8 mouse cellular contexts compared by ENCODE assay signal in the genomic region with DNA sequence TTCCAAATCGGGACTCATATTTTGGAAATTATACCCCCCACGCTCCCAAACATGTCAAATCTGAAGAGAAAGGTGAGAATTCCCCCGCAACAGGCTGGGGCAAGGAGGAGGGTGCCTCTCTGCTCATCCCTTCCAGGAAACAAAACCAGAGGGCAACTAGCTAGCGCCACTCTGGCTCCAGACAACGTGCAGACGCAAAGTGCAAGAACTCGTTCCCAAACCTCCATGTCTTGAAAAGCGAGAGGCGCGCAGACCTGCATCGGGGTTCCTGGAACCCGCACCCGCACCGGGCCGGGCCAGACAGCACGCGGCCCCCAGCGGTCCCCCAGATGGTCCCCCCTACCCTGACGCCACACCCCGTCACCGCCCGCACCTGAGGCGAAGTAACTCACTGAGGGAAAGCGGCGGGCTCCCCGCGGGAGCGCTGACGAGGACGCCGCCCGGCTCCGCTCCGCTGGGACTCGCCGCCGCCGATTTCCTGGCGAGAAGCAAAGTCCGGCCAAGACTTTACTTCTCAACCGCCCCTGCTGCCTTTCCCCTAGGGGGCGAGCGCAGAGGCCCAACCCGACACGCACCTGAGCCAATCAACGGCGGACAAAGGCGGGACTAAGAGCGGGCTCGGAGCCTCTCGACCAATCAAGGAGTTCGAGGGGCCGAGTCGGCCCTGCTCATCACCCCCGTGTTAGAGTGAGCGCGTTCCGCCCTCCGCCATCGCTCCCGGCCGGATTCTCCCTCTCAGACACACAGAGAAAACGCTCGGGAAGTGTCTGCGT. TPM values are rescaled to one million over a fixed set of nuclear protein-coding genes. Genes with fewer than 3 reads are reported as not detected.
DNase-seq lines count a peak whose midpoint lies in the region; ATAC-seq and TF ChIP-seq lines count a peak whose summit lies in the region.

A gene (minus strand): TSS at position 561 of the 773 bp plus-strand sequence.

- no peaks in the 10 kb centered on the region for H3K9me3 ChIP-seq in hindbrain, embryonic 13.5 days

- no peak for TF ChIP-seq CTCF in Patski (IDR thresholded peaks at IDR 0.05)

- CTCF ChIA-PET in Patski (lab: Charles Lee) = interaction anchor here (1.4 kb wide), 1 partner anchor 10 kb away, joined by 4 read pairs; no protein-coding TSS in a partner anchor

- peaks cover 21% of the 10 kb centered on the region for H3K4me1 ChIP-seq in hindbrain, embryonic 13.5 days (replicated peaks)

- H3K36me3 ChIP-seq in hindbrain, embryonic 13.5 days = no peaks in the 10 kb centered on the region

- POLR2A ChIA-PET in Patski (lab: Charles Lee) = interaction anchor here (1.0 kb wide), 1 partner anchor 26 kb away, joined by 5 read pairs; no protein-coding TSS in a partner anchor

- H3K27ac ChIP-seq in hindbrain, embryonic 13.5 days = peak within 1 kb of the TSS; percentile 92

- peak; percentile 97 for ATAC-seq in Patski
- peak; percentile 99 for ATAC-seq in hindbrain, embryonic 13.5 days (ENCODE audit: low FRiP score)

- peak; percentile 94 for DNase-seq in Patski (ENCODE audit: low read depth, low spot score)
- peak; percentile 98 to 99 for DNase-seq in cerebellum, postnatal 14 days
- DNase-seq in frontal cortex, postnatal 14 days (ENCODE audit: low spot score in 2 of 2) = peak; percentile 96 to 98
- peak; percentile 88 to 95 for DNase-seq in layer of hippocampus, postnatal 25 days (ENCODE audit: extremely low spot score in 1 of 2, low spot score in 1 of 2)
- peak; percentile 99 for DNase-seq in lung, postnatal 25 days (ENCODE audit: low spot score)
- DNase-seq in retina, embryonic 14.5 days (ENCODE audit: low spot score) = peak; percentile 99
- peak; percentile 98 for DNase-seq in thymus, postnatal 4 days

- H3K27me3 ChIP-seq in Patski = no peaks in the 10 kb centered on the region
- peaks cover 17% of the 10 kb centered on the region; the same call in 1 of the 2 replicates for H3K27me3 ChIP-seq in hindbrain, embryonic 13.5 days

- peak within 1 kb of the TSS; percentile 85 for H3K4me2 ChIP-seq in hindbrain, embryonic 13.5 days

- in situ Hi-C loops in Patski (cut with MboI; ENCODE audit: low pct_unique_long_range_greater_than_20kb) = no loop called here

- WGBS in hindbrain, embryonic 13.5 days = under 1% methylated on average over 65 of the region's 65 CpGs

- H3K4me3 ChIP-seq in hindbrain, embryonic 13.5 days = peak within 1 kb of the TSS; percentile 75

- peak within 1 kb of the TSS; percentile 87 for H3K9ac ChIP-seq in hindbrain, embryonic 13.5 days

RNA-seq across cellular contexts. Expression of the gene that starts here (rescaled TPM):
- polyA plus RNA-seq in Patski (2021) = 15.4 TPM
- 4.3 and 4.7 TPM in 2 replicates for polyA plus RNA-seq in hindbrain, embryonic 13.5 days (2015; fragmentation: Nextera tagmentation; extraction: Ambion mirVana)
- total RNA-seq in layer of hippocampus, postnatal 25 days (2021) = 1 to 10 TPM; 4.9 to 5.2 TPM

Comparison
In these comparisons a context has a peak if more than half of its experiments do, and no peak if none do; other contexts are left out.
1. Peak in every context shown above with its lines: DNase-seq, ATAC-seq, H3K4me3 ChIP-seq and H3K27ac ChIP-seq.